Mouse (Mus musculus) MN1 (cell line): ENCODE results near the gene Pla2g2e.
"Not testable (repeated sequence)": the region's sequence is repeated elsewhere in the genome, so short reads cannot be mapped to it uniquely, and the experiment has no call there.

Experiments used
- DNase-seq: peaks from one replicate; pipeline ENCODE4 v3.0.0-alpha.2; 2016; ENCODE audit warnings: low spot score

The Pla2g2e gene

DNA sequence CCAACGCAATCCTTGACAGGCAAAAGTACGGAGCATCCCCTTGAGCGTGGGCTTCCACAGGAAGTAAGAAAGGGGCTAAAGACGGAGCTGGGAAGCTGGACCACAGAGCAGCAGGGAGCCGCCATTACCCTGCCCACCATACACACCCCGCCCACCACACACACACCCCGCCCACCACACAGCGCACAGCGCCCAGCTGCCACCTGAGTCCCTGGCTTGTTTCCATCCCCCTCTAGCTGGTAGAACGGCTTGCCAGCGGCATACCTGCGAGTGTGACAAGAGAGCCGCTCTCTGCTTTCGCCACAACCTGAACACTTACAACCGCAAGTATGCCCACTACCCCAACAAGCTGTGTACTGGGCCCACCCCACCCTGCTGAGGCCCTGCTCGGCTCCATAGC is 4.4 kb downstream of the Pla2g2e start:
- no peak for DNase-seq

DNA sequence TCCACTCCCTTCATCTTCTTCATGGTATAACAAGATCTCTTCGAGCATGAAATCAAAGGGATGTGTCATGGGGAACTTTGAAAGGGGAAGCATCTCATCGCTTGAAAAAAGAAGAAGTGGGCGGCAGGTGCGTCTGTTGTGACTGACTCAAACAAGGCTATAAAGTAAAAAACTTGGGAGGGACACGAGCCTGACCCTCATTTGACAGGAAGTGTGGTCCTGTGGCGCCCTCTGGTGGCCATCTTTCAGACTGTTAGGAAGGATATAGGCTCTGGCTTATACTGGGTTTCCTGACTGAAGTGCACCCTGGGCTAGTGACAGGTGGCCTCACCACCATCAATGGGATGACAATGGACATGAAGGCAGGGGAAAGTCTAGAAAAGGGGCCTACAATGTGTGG is 6.5 kb downstream of the Pla2g2e start:
- DNase-seq: peak; percentile 89

DNA sequence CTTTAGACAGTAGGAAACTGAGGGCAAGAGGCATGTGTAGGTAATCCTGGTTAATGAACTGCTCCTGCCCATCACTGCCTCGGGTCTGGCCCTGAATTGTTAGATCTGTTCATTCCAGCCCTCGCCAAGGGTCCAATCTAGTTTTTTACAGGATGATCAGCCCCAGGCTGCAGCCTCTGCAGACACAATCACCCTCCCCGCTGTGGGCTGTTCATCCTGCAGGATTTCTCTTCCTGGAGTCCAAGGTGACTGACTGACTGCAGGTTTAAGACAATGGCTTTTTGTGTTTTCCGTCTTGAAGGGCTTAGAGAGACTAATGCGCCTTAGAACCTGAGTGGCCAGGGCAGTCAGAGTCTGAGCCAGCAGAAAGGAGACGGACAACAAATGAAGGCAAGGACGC is 11.4 kb downstream of the Pla2g2e start:
- no peak for DNase-seq

DNA sequence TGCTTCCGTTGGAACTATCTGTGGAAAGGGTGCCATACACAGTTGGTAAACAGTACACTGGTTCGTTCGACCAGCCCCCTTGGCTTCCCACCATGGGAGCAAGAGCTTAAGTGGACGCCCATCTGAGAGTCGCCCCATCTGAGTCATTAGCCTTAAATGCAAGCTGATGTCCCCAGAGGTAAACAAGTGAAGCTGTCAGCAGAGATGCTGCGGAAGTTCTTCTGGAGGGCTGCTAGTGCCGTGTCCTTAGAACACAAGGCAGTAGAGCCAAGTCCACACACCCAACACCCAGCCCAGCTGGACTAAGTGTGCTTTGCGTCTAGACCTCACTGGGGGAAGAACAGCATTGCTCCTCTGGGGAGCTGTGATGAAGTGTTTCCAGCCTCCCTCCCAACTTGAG is 11.9 kb downstream of the Pla2g2e start:
- DNase-seq: no peak

DNA sequence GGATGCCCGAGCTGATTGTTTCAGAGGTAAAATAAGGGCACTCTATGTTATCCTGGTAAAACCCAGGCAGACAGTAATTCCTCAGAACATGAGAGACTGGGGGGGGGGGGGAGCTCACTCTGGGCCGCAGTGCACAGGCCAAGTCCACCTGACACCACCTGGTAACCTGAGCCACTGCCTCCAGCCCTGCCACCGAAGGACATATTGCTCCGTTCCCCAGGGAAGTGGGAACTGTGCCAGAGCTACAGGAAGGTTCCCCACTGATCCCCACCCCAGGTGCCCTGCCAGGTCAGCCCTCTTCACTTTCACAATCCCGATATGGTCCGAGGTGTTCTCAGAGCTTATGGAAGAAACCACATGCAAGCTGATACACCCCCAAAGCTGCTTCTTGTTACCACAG is 14.9 kb downstream of the Pla2g2e start:
- no peak for DNase-seq

DNA sequence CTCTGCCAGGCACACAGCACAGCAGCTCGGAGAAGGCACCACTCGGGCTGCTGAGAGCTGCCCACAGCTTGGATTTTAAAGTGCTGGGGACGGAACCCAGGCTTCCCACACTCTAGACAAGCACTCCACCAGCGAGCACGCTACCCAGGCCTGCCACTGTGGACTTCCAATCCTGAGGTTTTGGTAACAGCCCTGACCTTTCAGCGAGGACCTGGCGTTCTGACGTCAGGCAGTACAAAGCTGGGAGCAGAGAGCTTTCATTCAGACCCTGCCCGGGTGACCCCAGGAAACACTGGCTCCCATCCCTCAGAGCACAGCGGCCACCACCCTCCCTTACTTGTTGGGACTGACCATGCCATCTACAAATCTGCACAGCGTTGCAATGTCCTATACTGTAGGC is 16.0 kb downstream of the Pla2g2e start:
- not testable (repeated sequence) for DNase-seq

DNA sequence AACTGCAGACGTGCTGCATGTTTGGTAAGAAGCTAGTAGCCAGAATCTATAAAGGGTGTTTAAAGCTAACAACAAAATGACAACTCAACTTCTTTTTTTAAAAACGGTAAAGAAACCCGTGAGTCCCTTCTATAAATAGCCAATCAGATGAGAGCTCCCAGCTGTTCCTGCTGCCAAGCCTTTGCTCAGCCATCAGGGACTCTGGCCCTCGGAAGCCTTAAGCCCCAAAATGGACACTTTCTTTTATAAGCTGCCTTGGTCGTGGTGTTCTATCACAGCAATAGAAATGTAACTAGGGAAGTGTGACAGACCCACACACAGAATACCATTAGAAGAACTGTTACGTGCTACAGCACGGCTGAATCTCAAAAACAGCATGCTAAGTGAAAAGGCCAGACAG is 21.6 kb downstream of the Pla2g2e start:
- DNase-seq: no peak

DNA sequence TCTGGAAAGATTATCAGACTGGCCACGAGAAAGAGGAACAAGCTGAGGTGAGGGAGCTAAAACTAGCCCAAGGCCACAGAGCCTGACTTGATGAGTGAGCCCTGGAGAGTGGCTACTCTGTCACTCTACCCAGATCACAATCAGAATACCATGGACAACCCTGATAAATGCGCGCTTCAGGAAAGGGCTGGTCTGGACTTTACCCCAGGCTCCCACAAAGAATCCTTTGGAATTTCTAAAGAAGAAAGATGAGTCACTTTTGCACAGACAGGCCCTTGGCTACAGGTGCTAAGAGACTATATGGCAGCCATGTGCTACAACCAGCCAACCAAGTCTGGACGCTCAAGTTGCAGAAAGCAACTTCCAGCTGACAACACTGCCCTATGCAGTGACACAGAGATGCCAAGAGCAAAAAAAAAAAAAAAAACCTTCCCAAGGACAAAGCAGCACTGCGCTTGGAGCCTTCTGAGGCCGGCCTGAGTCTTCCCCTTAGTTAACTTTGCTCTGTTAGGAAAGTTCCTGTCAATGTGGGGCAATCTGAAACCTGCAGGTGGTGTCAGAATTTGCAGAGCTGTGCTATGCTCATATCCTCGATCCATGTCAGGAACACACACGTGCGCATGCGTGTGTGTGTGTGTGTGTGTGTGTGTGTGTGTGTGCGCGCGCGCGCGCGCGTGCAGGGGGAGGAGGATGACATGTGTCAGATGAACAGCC is 28.0 kb downstream of the Pla2g2e start:
- no peak for DNase-seq

DNA sequence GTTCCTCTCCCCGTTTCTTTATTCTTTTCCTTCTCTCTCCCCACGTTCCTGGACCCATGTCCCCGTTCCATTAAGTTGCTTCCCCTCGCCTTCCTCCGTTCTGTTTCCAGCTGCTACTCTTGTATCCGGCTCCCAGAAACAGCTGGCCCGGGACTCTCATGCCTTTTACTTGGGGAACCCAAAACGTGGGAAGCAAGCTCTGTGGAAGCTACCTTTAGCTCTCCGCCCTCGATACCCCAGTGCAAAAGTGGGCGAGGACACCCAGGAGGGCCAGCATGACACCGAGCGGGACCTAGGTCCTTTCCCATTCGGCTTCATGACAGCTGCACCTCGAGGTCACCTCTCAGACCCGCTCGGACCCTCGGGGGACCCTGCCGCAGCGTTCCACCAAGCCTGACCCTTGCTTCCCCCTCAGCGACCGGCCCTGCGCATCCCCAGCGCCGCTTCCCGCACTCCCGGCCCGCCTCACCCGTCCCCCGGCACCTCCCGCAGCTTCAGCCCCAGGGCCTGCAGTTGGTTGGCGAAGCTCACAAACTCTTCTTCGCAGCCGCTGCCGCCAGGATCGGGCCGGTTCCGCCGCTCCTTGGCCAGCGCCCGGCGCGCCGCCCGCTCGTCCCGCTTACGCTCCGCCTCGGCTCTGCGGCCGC is 35.5 kb downstream of the Pla2g2e start:
- no peak for DNase-seq

DNA sequence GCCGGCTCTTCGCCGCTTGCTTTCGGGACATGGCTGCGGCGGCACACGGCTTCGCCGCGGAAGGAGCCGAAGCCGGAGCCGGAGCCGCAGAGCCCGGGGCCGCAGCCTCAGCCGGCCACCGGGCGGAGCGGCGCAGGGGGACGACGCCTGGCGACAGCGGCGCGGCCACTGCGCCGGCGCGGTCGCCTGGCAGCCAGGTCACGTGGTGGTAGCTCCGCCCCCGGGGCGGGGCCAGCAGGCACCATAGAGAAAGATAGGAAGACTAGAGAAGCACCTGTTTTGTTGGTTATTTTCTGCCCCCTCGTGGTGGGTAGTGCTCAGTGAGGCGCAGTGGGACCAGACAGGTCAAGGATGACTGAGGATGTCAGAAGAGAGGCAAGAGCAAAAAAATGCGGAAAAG is 36.1 kb downstream of the Pla2g2e start, which contains the start of gene Otud3:
Gene Otud3 (minus strand): TSS at position 149 of the 400 bp plus-strand sequence.
- DNase-seq: peak; percentile 98

DNA sequence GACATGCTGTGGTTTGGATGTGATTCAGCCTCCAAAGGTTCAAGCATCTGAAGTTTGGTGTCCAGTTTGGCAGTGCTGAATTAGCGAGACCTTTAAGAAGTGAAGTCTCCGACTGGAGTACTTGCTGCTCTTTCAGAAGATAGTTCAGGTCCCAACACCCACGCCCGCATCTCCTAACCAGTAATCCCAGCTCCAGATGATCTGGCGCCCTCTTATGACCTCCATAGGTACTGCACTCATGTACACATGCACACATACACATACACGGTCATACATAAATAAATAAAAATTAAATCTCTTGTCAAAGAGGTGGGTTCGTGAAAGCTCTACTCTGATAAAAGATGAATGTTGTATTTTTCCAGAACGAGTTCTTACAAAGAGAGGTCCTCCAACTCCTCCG is 39.5 kb downstream of the Pla2g2e start:
- DNase-seq: no peak

DNA sequence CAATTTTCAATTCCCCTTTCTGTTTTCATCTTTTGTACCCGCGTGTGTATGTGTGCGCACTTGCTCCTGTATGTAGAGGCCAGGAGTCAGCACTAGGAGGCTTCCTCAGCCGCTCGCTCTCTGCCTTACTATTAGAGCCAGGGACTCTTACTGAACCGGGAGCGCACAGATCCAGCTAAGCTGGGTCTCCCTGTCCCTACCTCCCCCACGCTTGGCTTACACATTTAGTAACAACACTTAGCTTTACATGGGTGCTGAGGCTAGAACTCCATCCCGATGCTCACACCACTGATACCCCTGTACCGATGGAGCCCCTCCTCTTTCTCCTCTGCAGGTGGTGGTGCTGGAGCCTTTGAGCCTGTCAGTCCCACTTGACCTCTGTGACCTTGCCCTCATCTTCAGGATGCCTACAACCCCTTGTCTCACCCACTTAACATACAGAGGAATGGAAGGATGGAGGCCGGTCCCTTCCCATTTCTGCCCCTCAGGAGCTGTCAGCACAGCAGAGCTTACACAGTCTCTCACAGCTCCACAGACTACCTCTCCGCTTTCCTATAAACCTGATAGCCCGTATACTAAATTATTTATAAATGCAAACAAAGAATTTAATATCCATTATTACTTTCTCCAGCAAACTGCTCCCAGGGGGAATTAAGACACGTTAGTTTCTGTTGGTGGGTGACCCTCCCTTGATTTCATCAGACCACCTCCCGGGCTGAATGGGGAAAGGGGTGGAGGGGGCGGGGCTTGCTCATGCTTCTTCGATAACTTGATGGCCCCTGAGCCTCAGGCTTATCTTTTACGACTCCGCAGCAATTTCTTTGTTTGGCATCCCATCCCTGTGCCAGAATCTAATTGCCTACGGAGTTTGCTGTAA is 43.8 kb downstream of the Pla2g2e start:
- no peak for DNase-seq

DNA sequence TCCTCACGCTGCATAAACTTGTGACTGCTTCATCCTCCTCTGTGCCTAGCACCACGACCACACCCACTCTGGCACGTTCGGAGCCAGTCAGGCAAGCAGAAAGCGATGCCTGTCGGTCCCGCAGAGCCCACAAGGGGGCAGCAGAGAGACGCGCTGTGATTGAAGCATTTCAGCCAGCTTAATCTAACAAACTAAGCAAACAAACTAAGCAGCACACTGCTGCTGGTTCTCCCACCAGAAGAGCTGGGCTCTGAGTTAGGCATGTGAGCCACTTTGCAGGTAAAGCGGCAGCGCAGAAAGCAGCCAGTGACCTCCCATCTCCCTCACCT is 44.4 kb downstream of the Pla2g2e start:
- peak; percentile 96 for DNase-seq

DNA sequence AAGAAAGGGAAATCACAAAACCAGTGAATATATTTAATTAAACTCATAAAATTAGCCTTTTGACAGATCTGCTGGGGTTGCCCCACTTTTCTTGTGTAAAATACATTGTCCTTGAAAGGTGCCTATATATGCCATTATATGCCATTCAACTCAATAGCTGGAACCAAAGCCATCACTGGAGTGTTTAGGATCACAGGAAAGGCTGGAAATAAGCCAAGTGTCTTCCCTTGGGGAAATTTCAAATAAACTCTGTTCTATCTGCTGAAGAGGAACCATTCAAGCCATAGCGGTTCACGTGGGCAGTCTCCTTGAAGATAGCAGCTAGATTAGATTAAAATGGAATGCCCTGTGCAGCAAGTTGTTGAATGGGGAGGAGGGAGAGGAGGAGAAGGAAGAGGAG is 47.8 kb downstream of the Pla2g2e start:
- DNase-seq: peak; percentile 64
